Mouse (Mus musculus) stomach, embryonic 16.5 days (tissue): Measurements from ENCODE around the gene Dpy19l1. TPM values are rescaled to one million over a fixed set of nuclear protein-coding genes. Genes with fewer than 3 reads are reported as not detected.

ENCODE experiments used
- ATAC-seq: fragments of 200-750 bp; cut with Nextera tagmentation; 2 replicates; pipeline ENCODE4 v1.8.0; 2017; ENCODE audit warnings: moderate number of reproducible peaks, moderate TSS enrichment; ENCODE audit not compliant: insufficient read depth, low FRiP score
- H3K27ac ChIP-seq: fragments of 300-500 bp; sonication (generic); 2 replicates; pipeline ENCODE4 v1.5.1; 2014; ENCODE audit warnings: low read length
- H3K27me3 ChIP-seq: fragments of 300-500 bp; sonication (generic); 2 replicates; pipeline ENCODE4 v1.6.1; 2014; ENCODE audit warnings: low read length, control low read depth, mixed read lengths; ENCODE audit not compliant: control insufficient read depth, insufficient read depth
- H3K36me3 ChIP-seq: fragments of 300-500 bp; sonication (generic); 2 replicates; pipeline ENCODE4 v1.6.1; 2014; ENCODE audit warnings: low read length; ENCODE audit not compliant: control insufficient read depth, insufficient read depth
- H3K4me1 ChIP-seq: fragments of 300-500 bp; sonication (generic); 2 replicates; pipeline ENCODE4 v1.6.1; 2014; ENCODE audit warnings: low read length, control low read depth, mixed read lengths; ENCODE audit not compliant: control insufficient read depth, insufficient read depth
- H3K4me2 ChIP-seq: fragments of 300-500 bp; sonication (generic); 2 replicates; pipeline ENCODE4 v1.6.1; 2014; ENCODE audit warnings: low read depth, low read length, mixed read lengths
- H3K4me3 ChIP-seq: fragments of 300-500 bp; sonication (generic); replicated peaks from 2 replicates; pipeline ENCODE4 v1.5.1; 2014; ENCODE audit warnings: mild to moderate bottlenecking, low read length
- H3K9ac ChIP-seq: fragments of 300-500 bp; sonication (generic); 2 replicates; pipeline ENCODE4 v1.6.1; 2014; ENCODE audit warnings: low read length
- H3K9me3 ChIP-seq: fragments of 300-500 bp; sonication (generic); replicated peaks from 2 replicates; pipeline ENCODE4 v1.6.1; 2016; ENCODE audit warnings: low read length, control low read depth; ENCODE audit not compliant: control insufficient read depth
- WGBS: fragments of 180-500 bp; shearing (Covaris S2); extraction: QIAGEN DNeasy Blood & Tissue Kit; methylation state at CpG from one replicate; pipeline ENCODE4 v1.1.7; 2014; 5-methylcytosine and 5-hydroxymethylcytosine counted together
- polyA plus RNA-seq: library from polyadenylated mRNA; unstranded; fragments of >200 nt; fragmentation: Nextera tagmentation; extraction: Ambion mirVana; gene quantifications from 2 replicates; pipeline ENCODE4 v1.2.1, GENCODE M21; 2015

Dpy19l1 gene
- polyA plus RNA-seq, 1 experiment from 2014 or later = 6.4 TPM

GRCm38 (mm10) chr9:24482375-24482774 is 20.6 kb downstream of the Dpy19l1 start:
- 68% methylated on average over 5 of the region's 5 CpGs for WGBS
- no peak for ATAC-seq
- no peak overlapping the region for H3K4me3 ChIP-seq
- H3K27me3 ChIP-seq = no peaks in the 10 kb centered on the region
- no peaks in the 10 kb centered on the region for H3K36me3 ChIP-seq
- H3K4me2 ChIP-seq = no peak overlapping the region
- no peak overlapping the region for H3K27ac ChIP-seq
- no peak overlapping the region for H3K9ac ChIP-seq
- no peaks in the 10 kb centered on the region for H3K9me3 ChIP-seq
- H3K4me1 ChIP-seq = no peaks in the 10 kb centered on the region

DNA sequence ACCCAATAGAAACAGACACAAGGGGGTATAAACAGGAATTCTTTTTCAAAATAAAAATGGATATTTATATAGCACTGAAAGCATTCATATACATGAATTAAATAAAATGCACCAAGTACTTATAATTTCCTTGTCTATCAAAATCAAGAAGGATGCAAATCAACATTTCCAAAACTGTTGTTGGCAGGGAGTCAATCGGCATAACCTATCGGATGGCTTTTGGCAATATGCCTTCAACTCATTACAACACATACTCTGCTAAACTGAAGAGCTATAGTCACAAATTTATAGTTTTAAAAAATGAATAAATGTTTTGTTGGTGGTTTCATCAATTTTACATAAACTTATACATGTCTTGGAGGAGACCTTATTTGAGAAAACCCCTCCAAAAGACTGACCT is 25.7 kb downstream of the Dpy19l1 start:
- no peaks in the 10 kb centered on the region for H3K9me3 ChIP-seq
- H3K27me3 ChIP-seq = no peaks in the 10 kb centered on the region
- no peaks in the 10 kb centered on the region for H3K4me1 ChIP-seq
- H3K9ac ChIP-seq = no peak overlapping the region
- no peak overlapping the region for H3K27ac ChIP-seq
- H3K4me3 ChIP-seq = no peak overlapping the region
- no peaks in the 10 kb centered on the region for H3K36me3 ChIP-seq
- no peak for ATAC-seq
- WGBS = 85% methylated on average over 2 of the region's 2 CpGs
- no peak overlapping the region for H3K4me2 ChIP-seq

DNA sequence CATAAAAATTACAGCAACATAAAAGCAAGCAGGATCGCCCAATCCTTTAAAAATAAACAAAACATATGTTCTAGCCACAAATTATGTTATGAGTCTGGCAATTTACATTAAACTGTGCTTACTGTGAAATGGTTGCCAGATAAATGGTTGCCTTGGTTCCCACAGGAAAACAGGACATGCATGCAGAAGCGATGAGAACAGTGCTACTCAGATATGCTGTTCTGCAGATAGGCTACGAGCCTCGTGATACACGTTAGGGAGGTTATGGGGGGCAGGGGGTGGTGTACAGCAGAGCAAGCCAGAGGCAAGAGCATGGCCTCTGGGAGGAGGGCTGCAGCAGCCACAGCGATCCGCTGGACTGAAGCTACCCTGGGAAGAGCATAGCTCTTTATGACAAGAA is 29.1 kb downstream of the Dpy19l1 start:
- ATAC-seq = no peak

DNA sequence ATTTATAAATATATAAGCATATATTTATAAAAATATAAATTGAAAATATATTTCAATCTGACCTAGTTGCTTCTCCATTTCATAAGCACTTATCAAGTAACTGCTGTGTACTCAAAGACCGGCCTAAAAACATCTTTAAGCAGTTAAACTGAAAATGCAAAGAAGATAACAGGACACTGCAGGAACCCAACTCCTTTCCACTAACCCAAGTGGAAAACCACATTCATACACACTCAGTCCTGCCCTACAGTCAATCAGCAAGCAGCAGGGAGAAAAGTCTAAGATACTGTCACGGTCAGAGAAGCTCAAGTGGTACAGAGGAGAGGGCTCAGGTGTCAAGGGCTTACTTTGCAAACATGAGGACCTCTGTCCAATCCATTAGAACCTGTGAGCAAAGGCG is 30.4 kb downstream of the Dpy19l1 start:
- H3K4me3 ChIP-seq = no peak overlapping the region
- H3K4me2 ChIP-seq = no peak overlapping the region
- WGBS = 73% methylated on average over 3 of the region's 3 CpGs
- H3K27ac ChIP-seq = no peak overlapping the region
- H3K9me3 ChIP-seq = no peaks in the 10 kb centered on the region
- no peaks in the 10 kb centered on the region for H3K4me1 ChIP-seq
- H3K27me3 ChIP-seq = no peaks in the 10 kb centered on the region
- no peaks in the 10 kb centered on the region for H3K36me3 ChIP-seq
- no peak overlapping the region for H3K9ac ChIP-seq
- ATAC-seq = no peak

More for the DNA sequence above, 29.1 kb downstream of the Dpy19l1 start:
- Histone ChIP-seq H3K4me3 (no peak overlapping the region), H3K27ac (no peak overlapping the region), H3K36me3 (no peaks in the 10 kb centered on the region), H3K4me1 (no peaks in the 10 kb centered on the region), H3K9ac (no peak overlapping the region), H3K27me3 (no peaks in the 10 kb centered on the region), H3K4me2 (no peak overlapping the region), H3K9me3 (no peaks in the 10 kb centered on the region)
- whole genome bisulfite sequencing = 77% methylated on average over 7 of the region's 7 CpGs

DNA sequence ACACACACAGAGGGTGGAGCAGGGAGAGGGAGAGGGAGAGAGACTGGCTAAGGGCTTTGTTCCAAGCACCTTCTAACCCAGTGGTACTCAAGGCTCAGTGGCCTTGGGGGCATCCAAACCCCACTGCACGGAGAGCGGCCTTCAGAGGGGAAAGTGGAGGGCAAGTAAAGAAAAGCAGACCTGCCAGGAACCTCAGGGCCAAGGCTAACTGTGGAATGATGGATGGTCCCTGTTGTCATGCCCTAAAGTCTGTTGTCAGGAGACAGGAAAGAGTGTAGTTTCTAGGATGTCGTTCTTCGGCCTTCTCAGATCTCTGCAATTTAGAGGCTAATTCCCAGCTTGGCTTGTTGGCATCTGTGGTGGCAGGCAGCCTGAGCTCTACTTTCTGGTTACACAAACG is 32.8 kb downstream of the Dpy19l1 start:
- Histone ChIP-seq H3K27ac (no peak overlapping the region), H3K4me1 (no peaks in the 10 kb centered on the region), H3K4me2 (no peak overlapping the region), H3K4me3 (no peak overlapping the region), H3K27me3 (no peaks in the 10 kb centered on the region), H3K9me3 (no peaks in the 10 kb centered on the region), H3K36me3 (no peaks in the 10 kb centered on the region), H3K9ac (no peak overlapping the region)
- WGBS = 61% methylated on average over 5 of the region's 5 CpGs
- ATAC-seq = no peak

DNA sequence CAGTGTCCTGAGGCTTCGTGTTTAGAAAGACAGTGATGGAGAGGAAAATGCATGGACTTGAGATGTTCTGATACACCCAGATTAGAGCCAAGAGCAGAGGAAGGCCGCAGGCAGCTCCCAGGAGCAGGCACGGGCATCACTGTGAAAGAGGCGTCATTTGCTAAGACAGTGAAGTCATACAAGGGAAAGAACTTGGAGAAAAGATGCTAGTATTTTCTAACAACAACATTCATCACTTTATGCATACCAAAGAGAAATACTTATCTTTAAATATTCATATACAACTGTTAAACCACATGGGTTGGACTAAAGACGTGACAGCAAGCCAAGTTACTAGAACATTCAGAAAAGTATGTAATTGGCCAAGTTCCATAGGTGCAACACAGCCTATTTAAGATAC is 35.8 kb downstream of the Dpy19l1 start:
- Histone ChIP-seq H3K27me3 (no peaks in the 10 kb centered on the region), H3K4me1 (no peaks in the 10 kb centered on the region), H3K9me3 (no peaks in the 10 kb centered on the region), H3K4me2 (no peak overlapping the region), H3K27ac (no peak overlapping the region), H3K9ac (no peak overlapping the region), H3K4me3 (no peak overlapping the region), H3K36me3 (no peaks in the 10 kb centered on the region)
- WGBS = 79% methylated on average over 5 of the region's 5 CpGs
- ATAC-seq = no peak

GRCm38 (mm10) chr9:24466649-24467048 is 36.3 kb downstream of the Dpy19l1 start:
- ATAC-seq = no peak
- Histone ChIP-seq H3K4me1 (no peaks in the 10 kb centered on the region), H3K4me2 (no peak overlapping the region), H3K27ac (no peak overlapping the region), H3K27me3 (no peaks in the 10 kb centered on the region), H3K9ac (no peak overlapping the region), H3K36me3 (no peaks in the 10 kb centered on the region), H3K4me3 (no peak overlapping the region), H3K9me3 (no peaks in the 10 kb centered on the region)
- 94% methylated on average over 1 of the region's 1 CpGs for WGBS

DNA sequence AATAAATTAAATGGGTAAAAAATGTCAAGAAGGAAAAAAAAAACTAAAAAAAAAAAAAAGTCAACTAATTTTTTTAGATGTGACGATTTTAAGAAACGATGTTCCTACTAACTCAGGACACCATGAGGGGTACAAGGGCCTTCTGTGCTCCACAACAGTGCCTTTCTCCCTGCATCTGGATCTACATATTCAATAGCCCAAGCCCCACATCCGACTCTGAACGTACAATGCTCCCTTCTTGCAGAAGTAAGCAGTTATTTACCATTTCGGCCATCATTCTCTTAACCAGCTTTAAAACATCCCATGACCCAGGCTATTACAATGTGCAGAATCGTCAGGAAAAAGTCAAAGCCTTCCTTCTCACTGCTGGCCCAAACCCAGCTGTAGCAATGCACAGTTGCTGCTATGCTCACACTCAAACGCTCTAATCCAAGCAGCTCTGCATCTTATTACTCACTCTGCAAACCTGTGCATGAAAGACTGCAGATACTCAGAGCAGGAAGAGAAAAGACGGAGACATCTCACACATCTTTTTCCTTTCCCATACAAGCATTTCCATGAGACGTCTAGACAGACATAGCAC is 41.5 kb downstream of the Dpy19l1 start:
- 85% methylated on average over 9 of the region's 9 CpGs for whole genome bisulfite sequencing
- H3K27me3 ChIP-seq = no peaks in the 10 kb centered on the region
- H3K4me1 ChIP-seq = no peaks in the 10 kb centered on the region
- H3K4me2 ChIP-seq = no peak overlapping the region
- no peaks in the 10 kb centered on the region for H3K36me3 ChIP-seq
- H3K9ac ChIP-seq = no peak overlapping the region
- no peak for ATAC-seq
- H3K9me3 ChIP-seq = no peaks in the 10 kb centered on the region
- no peak overlapping the region for H3K27ac ChIP-seq
- H3K4me3 ChIP-seq = no peak overlapping the region

DNA sequence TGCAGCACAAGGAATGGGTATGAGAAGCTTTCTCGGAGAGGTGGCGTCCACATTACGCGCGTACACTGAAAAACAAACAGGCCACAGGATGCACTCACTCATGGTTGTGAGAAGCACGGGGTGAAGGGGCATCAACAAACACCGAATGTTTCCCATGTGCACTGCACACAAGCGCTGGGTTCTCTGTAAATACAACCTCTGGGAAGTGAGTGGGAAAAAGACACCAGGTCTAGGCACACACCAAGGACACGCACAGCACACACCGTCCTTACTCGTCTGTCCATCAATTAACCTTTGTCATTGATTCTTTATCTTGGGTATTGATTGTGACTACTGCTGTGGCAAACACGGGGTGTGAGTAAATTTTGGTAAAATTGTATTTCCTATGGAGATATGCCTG is 49.1 kb downstream of the Dpy19l1 start:
- H3K9me3 ChIP-seq = no peaks in the 10 kb centered on the region
- no peak overlapping the region for H3K27ac ChIP-seq
- H3K27me3 ChIP-seq = no peaks in the 10 kb centered on the region
- H3K4me2 ChIP-seq = no peak overlapping the region
- no peak overlapping the region for H3K9ac ChIP-seq
- H3K4me1 ChIP-seq = no peaks in the 10 kb centered on the region
- 79% methylated on average over 12 of the region's 12 CpGs for WGBS
- ATAC-seq = no peak
- H3K36me3 ChIP-seq = no peaks in the 10 kb centered on the region
- H3K4me3 ChIP-seq = no peak overlapping the region

GRCm38 (mm10) chr9:24450976-24451375 is 52.0 kb downstream of the Dpy19l1 start:
- WGBS = 66% methylated on average over 3 of the region's 3 CpGs
- Histone ChIP-seq H3K27me3 (no peaks in the 10 kb centered on the region), H3K4me2 (no peak overlapping the region), H3K9me3 (no peaks in the 10 kb centered on the region), H3K27ac (no peak overlapping the region), H3K4me1 (no peaks in the 10 kb centered on the region), H3K9ac (no peak overlapping the region), H3K4me3 (no peak overlapping the region), H3K36me3 (no peaks in the 10 kb centered on the region)
- no peak for ATAC-seq
